Mouse (Mus musculus) thymus, adult 2 months (tissue): ENCODE results near the gene Trip10.

Experiments
- CTCF ChIP-seq: fragments of 200-500 bp; IDR thresholded peaks from 2 replicates; pipeline ENCODE4 v1.5.1; 2012; ENCODE audit warnings: mild to moderate bottlenecking, control low read depth, low read length, moderate library complexity, borderline replicate concordance; ENCODE audit not compliant: control insufficient read depth, poor library complexity, insufficient read depth; ENCODE audit errors: extremely low read depth
- POLR2A ChIP-seq: fragments of 200-500 bp; IDR thresholded peaks from 2 replicates; pipeline ENCODE4 v1.6.1; 2012; ENCODE audit warnings: mild to moderate bottlenecking, low read length, control low read depth, moderate library complexity; ENCODE audit not compliant: control insufficient read depth, poor library complexity, insufficient read depth; ENCODE audit errors: extremely low read depth

GRCm38 (mm10) chr17:57283906-57284305 lies 34.7 kb downstream of the Trip10 start:
- no peak for TF ChIP-seq POLR2A
- TF ChIP-seq CTCF: no peak
